Mouse (Mus musculus) MEL-GATA-1-ER (cell line): Measurements from ENCODE around the gene Eif4b.

Source experiments
- DNase-seq: peaks from one replicate; pipeline ENCODE4 v3.0.0-alpha.2; 2012; ENCODE audit warnings: low read depth; ENCODE audit errors: extremely low read depth

The Eif4b gene

DNA sequence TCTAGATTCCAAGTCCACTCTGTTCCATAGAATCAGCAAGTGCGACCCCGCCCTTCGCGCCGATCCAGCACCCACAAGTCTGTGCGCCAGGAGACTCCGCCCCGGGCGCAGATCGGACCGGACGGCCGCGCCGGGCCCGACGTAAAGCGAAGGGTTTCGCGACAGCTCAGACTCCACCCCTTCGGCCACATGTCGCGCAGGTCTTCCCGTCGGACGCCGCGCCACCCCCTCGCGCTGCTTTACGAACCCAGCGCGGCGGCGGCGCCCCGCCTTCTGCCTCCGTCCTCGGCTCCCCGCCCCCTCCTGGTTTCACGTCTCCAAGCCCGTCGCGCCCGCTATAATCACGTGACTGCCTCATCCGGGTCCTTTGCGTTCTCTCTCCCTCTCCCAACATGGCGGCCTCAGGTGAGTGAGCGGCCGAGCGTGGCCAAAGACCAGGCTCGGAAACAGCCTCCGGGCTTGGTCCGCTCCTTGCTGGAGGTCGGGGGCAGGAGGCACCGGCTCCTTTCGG lies at the start of gene Eif4b:
Gene Eif4b (plus strand): TSS at position 215 of the 511 bp plus-strand sequence.
- DNase-seq: peak; percentile 97

DNA sequence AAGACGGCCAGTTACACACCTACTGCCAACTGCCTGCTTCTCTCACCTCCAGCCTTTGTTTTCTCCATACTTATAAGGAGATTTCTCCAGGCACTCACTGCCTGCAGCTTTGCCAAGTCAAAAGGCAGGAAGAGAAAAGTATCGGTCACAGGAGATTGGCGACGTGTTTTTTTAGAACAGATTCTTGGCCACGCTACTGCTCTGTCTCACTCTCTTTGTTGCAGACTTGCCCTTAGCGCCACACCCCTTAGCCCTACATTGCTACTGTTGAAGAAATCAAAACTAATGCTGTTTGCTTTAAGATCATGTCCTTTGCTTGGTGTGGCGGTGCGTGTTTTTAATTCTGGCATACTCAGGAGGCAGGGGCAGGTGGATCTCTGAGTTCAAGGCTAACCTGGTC lies 49.7 kb upstream of the Eif4b start:
- DNase-seq: no peak

DNA sequence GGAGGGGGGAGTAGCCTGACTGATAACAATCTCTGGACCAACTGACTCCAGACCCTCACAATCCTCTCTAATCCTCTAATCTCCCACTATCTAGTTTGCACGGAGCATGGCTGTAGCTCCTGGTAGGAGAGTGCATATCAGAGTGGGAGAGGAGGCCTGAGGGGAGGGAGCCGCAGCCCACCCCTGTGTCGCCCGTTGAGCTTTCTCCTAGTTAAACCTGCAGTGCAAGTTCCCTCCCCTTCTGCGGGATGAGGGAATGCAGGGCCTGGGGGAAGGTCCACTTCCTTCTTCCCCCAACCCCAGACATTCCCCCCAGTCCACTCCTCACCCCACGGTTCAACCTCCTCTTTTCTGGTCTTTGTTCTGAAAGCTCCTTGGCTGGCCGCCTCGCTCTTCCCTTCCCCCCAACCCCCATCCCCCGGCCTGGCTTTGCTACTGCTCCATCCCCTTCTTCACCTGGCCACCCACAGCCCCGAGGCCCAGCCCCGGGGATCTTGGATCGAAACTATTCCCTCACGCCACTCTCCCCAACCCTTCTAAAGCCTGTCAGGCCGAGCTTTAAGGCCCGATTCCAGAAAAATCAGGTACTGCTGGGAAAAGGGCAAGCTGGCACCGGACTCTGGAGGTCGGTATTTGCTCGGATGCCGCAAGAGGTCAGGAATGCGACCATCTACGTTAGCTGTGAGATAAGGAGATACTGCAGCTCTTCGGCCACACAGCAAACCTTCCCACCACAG lies 48.3 kb upstream of the Eif4b start:
- no peak for DNase-seq

DNA sequence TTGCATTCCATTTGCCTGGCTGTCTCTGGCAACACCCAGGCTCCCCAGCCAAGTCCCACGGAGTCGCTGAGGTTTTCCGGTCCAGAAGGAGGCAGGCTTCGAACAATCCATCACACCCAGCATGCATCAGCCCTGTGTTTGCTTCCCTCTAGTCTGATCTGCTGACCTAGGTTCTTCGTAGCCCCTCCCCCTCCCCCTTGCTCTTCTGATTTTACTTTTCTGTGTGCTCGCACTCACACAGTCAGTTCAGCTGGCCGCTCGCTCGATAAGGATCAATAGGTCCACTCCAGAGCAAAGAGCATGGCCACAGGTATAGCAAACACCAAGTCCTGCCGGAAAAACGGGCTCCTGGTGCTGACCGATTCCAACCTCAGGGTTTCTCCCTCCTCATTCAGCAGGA lies 47.1 kb upstream of the Eif4b start:
- DNase-seq: no peak

DNA sequence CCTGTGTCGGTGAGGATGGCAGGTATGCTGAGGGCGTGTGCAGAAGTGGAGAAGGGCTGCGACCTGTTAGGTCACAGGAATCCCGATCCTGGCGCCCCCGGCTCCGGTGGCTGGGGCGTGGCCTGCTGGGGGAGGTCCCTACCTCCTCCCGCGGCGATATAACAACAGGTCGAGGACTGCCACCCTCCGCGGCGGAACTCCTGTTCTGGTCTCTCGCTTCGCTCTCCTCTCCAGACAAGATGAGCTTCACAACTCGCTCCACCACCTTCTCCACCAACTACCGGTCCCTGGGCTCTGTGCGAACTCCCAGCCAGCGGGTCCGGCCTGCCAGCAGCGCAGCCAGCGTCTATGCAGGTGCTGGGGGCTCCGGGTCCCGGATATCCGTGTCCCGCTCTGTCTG lies 45.5 kb upstream of the Eif4b start, which contains the start of gene Krt18:
Gene Krt18 (plus strand): TSS at position 141 of the 400 bp plus-strand sequence.
- no peak for DNase-seq

DNA sequence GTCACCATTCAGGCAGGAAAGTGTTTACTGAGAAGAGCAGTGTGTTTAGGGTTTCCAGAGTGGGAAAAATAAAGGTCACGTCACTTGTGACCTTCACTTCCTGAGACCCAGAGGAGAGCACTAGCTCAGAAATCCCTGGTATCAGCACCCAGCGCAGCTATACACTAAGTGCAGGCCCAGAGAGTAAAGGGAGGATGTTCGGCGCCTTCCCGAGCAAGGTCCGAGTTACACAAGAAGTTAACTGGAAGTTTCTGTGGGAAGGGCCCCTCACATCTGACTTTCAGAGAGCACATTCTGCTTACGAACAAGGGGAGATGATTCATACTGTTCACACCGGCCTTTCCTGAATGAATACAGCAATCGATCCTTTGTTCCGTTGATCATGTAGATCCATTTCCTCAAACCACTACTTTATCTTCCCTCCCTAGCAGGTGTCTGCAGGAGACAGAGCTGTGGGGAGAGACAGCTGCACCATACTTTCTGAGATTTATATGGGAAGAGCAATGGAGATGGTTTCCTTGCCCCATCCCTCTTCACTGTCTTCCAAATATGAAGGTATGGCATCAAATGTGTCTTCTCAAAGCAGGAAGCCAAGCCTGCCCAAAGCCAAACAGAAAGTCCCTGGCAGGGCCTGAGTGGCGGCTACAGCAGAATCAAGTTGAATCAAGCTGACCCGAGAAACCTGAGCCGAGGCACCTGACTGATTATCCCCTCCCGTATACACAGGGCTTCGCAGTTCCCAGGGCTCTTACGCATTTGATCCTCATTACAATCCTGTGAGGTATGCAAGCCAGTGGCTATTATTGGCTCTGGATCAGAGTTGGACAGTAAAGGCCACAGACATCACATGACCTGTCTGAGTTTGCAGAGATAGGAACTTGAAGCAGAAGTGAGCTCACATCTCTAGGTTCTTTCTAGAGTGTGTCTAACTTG lies 39.2 kb upstream of the Eif4b start:
- DNase-seq: no peak

DNA sequence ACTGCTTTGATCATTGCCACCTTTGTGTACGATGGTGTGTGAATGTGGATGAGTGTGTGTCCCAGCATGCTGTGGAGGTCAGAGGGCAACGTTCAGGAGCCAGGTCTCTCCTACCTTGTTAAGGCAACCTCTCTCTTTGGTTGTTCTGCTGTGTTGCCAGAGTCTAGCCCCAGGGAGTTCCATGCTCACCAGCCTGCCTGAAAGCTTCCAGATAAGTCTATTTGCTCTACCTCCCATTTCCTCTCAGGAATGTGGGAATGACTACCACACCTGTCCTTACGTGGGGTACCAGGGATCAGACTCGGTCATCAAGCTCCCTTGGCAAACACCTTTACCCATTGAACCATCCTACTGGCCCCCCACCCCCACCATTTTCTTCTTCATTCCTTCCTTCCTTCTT lies 33.3 kb upstream of the Eif4b start:
- no peak for DNase-seq

DNA sequence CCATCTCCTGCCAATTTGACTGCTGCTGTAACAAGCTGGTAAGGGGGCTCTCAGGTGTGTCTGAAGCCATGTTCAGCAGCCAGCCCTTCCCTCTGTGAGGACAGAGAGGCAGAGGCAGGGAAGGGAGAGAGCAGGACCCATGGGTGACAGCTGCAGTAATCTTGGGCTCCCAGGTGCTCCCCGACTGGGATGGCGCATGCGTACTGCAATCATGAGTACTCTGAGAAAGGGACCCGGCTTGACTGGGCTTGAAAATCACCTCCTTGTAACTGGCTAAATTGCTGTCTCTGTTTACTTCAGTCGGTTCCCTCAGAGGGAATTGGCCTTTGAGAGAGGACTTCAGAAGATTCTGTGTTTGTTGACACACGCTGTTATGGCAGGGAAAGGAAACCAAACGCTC lies 31.6 kb upstream of the Eif4b start:
- no peak for DNase-seq

DNA sequence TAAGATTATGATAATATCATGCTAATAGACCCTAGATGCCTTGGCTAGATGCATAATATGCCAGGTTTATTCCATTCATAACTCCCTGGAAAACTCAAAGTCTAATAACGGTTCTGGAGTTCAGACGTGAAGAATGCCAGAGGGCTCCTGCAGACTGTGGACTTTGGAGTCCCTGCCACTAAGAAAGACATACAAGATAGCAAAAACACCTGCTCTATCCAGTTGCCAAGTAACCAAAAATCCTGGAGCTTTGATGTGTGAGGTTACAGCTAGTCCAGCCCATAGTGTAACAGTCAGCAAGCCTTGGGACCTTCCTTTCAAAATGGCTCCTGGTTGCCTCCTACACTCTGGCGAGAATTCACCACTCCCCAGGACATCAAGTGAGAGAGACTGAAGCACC lies 28.8 kb upstream of the Eif4b start:
- no peak for DNase-seq

DNA sequence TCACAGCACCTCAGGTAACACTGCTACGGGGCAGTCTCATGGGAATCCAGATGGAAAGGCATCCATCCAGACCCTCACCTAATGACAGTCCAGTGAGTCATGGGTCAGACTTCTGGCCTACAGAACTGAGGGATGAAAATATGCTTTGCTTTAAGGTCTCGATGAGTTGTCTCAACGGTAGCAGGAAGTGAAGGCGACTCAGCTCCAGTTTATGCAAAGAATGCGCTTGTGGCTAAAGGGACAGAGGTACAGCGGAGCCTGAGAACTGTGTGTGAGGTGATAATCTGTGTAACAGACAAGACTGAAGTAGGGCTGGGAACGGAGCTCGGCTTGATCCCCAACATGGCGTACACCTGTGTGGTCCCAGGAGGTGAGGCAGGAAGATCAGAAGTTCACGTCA lies 27.9 kb upstream of the Eif4b start:
- no peak for DNase-seq

DNA sequence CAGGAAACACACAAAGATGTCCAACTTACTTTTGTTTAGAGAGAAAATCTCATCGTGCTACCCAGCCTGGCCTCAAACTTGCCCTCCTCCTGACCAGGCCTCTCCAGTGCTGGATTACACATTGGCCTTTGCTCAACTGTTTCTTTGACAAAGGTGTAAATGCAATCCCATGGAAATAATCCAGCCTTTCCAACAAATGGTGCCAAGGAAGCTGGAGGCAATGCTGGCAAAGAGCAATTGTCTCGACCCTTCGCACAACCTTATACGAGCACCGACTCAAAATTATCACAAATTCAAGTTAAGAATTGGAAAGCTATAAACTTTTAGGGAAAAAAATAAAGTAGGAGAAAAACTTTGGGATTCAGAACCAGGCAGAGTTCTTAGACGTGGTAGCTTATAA lies 25.6 kb upstream of the Eif4b start:
- no peak for DNase-seq

DNA sequence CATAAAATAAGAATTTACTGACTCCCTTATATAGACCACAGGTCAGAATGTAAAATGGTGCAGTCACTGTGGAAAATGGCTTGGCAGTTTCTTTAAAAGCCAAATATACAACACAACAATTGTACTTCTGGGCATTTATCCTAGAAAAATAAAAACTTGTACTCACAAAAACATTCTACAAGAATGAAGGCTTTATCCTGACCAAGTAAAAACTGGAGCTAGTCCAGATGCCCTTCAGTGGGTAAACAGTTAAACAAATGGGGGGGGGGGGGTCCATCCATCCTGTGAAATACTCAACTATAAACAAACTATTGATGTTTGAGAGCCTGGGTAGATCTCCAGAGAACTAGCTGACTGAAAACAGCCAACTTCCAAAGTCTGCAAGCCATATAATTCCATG lies 23.7 kb upstream of the Eif4b start:
- no peak for DNase-seq

DNA sequence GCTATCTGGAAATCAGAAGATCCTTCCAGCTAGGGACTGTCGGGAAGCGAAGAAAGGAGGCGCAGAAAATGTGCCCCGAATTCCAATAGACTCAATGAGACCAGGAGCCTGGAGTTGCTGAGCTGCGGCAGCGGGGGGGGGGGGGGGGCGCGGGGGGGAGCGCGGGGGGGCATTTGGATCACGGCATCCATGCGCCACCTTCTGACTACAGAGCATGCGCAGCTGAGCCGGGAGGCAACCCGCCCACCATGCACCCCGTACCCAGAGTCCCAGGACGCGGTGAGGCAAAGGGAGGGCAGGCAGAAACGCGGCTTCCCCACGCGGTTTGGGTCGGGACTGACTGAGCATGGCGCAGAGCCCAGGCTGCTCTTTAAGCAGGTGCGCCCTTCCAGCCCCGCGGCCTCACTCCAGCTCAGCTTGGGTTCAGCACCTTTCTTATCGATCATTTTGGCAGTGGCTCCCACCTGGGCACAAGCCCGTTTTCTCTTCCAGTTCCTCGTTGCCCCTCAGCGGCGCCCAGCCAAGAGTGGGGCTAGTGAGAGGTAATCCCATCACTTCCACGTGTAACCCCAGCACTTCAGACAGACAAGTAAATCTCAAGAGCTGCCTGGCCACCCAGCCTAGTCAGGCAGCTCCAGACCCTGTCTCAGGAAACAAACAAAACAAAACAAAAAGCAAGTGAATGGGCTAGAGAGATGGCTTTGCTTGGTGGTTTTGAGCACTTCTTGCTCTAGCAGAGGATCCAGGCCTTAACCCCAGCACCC lies 21.5 kb upstream of the Eif4b start:
- DNase-seq: no peak

DNA sequence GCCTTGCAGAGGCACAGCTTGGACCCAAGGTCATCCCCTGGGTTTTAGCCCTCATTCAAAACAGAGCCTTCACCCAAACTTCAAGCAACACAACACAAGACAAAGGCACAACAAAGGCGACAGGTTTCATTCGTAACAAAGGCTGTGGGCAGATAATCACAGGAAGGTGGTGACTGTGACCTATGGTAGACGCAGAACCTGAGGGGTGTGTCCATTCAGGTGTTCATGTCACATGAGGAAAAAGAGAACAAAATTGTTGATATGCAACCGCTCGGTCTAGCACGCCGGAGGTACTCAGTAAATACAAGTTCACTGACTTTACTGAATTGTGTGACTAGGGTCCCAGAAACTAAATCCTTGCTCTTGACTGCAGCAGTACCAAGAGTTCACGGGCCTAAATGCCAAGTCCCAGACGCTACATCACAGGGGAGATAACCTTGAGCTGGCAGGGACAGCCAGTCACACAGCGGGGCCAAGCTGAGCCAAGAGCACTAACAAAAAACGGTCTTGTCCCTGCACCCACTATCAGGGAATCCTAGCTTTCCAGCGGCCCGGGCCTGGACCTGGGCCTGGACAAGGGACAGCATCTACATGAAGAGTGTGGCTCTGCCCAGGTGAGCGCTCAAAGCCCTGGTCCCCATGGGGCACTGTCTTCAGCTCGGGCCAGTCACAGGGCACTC lies 16.9 kb upstream of the Eif4b start:
- no peak for DNase-seq

DNA sequence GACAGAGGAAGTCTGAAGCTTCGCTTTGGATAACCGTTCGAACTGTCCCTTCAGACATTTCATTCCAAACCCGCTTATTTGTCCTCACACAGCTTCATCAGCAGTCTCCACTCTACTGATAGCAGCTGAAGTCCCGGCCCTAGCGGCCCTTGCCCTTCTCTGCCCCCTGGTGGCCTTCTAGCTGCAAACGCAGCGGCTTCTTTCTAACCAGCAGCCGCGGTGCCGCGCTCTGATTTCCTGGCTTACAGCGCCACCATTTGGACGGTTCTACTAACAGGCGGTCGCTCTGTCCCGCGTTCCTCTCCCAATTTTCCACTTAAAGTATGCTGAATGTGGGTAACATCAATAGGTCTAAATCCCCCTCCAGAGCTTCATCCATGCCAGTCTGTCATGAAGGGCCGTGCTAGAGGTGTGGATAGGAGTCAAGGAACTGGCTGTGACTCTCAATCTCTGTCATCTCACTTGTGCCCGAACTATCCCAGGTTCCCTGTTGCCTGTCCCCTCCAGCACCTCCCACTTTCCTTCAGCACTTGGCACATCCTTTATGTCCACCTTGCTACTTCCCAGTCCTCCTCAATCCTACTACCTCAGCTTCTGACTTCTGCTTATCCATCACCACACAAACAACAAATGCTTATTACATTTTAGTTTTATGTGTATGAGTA lies 7.8 kb upstream of the Eif4b start:
- peak; percentile 82 for DNase-seq

DNA sequence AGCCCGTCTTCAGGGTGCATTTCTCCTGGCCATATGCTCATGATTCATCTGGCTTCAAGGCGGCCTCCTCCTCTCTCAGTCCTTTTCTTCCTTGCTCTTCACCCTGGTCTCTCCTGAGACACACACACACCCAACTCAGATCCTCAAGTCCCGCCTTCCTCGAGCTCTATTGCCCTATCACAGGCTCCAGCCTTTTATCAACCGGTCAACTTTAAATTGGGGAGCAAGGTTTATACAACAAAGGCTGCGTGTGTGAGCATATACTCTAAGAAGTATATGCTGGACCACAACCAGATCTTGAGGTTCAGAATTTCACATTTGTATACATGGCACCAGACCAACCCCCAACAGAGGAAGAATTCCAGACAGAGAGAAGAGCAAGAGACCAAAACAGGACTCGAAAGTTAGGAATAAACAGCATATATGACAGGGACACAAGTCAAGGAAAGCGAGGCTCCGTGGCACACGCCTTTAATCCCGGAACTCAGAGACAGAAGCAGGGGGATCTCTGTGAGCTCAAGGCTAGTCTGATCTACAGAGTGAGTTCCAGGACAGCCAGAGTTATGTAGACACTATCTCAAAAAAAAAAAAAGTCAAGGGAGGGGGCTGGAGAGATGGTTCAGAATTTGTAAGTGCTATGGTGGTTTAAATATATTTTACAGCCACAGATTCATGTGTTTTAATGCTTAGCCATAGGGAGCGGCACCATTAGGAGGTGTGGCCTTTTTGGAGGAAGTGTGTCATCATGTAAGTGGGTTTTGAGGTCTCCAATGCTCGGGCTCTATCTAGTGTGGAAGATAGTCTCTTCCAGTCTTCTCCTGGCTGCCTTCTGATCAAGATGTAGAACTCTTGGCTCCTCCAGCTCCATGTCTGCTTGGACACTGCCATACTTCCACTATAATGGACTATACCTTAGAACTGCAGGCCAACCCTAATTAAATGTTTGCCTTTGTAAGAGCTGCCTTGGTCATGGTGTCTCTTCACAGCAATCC lies 2.8 kb upstream of the Eif4b start:
- DNase-seq: peak; percentile 81

DNA sequence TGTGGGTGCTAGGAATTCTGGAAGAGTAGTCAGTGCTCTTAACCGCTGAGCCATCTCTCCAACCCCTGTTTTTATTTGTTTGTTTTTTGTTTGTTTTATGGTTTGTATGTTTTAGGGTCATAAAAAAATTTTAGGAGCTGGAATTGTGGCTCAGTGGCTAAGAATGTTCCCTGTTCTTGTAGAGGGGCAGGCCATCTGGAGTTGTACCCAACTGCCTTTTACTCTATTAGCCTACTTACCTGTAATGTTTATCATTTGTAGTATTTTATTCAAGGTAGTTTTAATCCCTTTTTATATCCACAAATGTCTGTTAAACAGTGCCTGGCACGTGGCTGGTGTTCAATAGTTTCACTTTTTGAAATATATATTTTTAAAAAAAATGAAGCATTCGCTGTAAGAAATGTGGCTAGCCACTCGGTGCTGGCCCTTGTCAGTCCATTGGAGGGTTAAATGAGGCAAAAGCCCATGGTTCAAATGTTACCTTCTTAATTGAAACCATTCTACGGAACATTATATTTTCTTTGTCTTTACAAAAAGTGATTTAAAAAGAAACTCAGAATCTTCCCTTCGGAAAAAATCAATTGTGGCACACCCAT lies 512 bp upstream of the Eif4b start:
- DNase-seq: no peak

DNA sequence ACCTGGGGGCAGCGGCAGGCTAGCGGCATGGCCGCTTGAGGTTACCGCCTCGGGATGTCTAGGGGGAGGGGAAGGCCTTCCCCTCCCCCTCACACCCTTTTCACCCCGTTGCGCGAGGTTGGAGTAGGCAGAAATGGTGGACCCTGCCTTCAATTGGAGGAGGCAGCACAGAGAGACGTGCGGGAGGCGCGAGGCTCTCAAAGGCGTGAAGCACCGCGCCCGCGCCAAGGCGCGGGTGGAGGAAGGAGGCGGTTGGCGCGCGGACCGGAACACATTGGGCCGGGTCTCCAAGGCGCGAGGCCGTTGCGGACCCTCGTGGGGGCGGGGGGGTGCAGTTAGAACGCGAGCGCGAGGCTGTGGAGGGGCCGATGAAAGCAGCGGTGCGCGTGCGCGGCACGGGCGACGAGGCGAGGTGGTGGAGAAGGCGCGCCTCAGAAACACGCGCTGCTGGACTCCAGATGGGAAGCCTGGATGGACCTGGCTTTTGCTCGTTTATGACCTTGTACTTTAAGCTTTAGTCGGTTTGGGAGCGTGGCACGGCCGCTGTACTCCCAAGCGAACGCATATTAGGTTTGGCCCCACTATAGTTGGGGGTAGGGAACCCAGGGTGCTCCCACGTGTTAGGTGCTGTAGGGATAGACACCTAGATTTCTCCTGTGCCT lies 628 bp downstream of the Eif4b start:
- no peak for DNase-seq
